Mouse (Mus musculus) MEL-GATA-1-ER (cell line): ENCODE data around the gene Minos1.

Experiments used
- DNase-seq: peaks from one replicate; pipeline ENCODE4 v3.0.0-alpha.2; 2012; ENCODE audit warnings: low read depth; ENCODE audit errors: extremely low read depth

The Minos1 gene

DNA sequence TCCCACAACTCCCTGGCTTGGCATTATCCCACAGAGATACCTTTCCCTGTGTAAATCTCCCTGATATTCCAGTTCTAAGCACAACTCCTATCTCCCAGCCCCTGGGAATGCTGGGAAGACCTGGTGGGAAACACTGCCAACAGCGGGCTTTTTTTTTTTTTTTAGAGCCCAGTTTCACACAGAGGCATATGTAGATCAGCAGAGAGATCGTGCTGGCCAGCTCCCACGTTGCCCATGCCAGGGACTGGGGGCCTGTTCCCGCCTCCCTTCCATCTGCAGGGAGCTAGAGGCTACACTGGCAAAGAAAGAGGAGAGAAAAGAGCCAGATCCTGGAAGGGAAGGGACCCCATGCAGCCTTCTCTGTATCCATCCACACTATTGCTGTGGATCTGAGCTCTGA is 62.6 kb downstream of the Minos1 start:
- no peak for DNase-seq

DNA sequence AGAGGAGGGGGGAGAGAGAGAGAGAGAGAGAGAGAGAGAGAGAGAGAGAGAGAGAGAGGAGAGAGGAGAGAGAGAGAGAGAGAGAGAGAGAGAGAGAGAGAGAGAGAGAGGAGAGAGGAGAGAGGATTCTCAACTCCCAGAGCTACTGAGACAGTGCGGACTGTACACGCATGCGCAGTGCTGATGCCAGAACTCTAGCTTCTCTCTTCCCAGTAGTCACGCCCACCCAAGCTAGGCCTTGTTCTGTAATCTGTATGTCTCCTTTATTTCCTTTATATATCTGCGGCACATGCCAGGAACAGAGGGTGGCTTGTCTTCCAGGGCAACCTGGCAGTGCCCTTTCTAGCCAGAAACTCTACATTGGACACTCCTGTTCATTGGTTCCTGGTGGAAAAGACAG is 66.1 kb downstream of the Minos1 start:
- no peak for DNase-seq

DNA sequence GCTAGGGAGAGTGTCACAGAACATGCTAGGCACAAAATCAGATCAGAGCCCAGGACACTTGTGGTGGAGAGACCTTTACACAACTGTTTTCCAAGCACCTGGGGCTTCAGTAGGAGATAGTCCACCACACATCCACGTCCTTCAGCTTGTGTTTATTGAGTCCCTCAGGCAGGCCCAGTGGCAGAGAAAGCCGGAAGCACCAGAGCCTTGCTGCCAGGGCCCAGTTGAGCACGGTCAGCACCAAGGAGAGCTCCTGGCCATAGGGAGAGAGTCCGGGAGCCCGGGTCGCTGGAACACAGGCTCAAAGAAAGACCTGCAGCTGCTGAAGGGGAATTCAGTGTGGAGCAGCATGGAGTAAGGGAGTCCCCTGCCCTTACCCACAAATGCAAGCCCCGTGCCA is 71.3 kb downstream of the Minos1 start:
- no peak for DNase-seq

DNA sequence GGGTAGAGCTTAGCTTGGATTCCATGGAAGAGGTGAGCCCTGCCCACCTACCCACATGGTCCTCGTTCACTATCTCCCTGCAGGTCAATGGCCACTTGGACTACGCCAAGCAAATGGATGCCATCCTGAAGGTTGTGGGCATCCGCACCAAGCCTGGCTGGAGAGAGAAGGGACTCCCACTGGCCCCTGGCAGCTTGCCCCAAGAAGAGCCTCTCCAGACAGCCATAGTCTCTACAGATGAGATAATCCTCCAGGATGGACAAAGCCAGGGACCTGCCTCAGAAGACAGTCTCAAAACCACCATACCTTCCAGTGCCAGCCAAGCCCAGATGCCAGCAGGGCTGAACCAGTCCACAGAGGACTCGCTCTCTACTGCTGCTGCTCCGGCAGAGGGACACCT is 72.9 kb downstream of the Minos1 start:
- DNase-seq: no peak

DNA sequence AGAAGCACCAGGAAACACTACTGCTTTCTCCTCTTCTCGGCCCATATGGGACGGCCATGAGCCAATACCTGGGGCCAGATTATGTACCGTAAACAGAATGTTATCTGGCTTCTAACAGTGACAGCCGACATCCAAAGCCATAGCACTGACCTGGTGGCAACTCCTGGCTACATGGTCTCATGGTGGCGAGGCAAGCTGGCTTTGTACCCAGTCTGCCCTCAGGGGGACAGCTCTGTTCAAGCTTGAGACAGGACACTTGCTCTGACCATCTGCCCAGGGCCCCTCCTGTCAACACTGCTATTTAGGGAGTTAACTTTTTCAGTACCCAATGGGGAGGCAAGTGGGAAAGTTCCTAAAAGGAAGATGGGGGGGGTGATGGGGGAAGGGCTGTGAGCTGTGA is 73.6 kb downstream of the Minos1 start:
- no peak for DNase-seq

DNA sequence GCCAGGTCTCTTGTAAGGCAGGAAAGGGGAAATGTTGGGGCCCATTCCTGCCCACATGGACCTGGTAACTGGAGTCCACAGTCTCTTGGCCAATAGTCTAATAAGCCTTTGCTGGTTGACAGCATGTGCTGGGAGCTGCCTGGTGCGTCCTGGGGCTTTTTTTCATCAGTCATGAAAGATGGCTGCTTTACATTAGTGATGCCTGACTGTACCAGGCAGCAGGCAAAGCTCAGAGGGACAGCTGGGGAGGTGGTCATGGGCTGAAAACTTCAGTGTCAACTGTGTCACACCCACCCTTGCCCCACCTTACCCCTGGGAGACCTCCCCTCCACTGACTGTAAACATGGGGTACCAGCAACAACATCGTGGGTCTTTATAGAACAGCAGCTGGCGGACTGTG is 75.2 kb downstream of the Minos1 start:
- no peak for DNase-seq

DNA sequence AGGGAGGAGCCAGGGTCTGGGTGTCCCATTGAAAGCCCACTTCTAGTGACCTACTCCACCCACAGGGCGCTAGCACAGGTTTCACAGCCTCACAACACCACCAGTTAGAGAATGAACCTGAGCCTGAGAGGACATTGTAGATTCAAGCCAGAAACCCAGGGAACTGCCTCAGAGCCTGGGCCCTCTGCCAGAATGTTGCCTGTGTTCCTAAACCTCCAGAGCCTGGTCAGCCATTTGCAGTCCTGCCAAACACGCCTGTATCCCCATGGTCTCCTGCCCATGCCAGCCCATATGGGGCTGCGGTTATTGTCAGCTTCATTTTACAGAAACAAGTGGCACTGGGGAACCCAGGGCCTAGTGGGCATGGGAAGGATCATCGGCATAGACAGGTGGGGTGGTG is 75.6 kb downstream of the Minos1 start:
- DNase-seq: no peak

DNA sequence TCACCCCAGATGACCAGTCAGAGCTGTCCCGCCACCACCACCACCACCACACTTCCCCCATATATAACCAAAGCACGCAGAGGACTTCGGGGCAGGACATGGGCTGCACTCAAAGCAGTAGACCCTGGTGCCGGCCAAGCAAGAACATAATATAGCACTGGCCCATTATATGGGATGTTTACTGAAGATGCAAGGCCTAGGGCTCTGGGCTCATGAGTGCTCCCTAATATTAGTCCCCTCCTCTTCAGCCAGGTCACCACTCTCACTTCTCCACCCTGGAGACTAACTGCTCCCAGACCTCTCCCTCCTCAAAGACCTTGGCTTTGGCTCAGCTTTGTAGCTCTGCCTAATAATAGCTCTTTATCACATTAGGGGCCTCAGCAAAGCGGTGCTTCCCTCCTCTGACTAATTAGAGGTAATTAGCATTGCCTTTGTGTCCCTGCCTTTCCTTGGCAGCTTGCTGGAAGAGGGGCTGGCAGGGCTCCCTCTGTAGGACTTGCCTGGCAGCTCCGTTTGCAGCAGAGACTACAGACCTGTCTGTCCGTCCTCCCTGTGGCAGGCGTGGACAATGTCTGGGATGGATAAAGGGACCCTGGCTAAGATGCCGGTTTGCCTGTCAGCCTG is 76.5 kb downstream of the Minos1 start:
- DNase-seq: no peak

DNA sequence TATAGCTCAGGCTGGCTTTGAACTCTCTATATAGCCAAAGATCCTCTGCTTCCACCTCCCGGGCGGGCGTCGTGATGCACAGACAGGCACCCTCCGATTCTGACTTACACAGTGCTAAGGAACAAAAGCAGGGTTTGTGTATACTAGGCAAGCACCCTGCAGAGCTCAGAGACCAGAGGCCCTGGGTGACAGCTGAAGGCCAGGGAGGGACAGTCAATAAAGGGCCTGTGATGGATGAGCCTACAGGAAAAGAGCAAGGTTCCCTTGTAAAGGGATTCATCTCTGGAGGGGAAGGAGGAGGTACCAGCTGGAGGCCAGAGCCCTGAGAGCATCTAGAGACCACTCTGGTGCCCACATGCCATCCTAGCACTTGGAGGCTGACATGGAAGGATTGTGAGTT is 77.5 kb downstream of the Minos1 start:
- DNase-seq: no peak

DNA sequence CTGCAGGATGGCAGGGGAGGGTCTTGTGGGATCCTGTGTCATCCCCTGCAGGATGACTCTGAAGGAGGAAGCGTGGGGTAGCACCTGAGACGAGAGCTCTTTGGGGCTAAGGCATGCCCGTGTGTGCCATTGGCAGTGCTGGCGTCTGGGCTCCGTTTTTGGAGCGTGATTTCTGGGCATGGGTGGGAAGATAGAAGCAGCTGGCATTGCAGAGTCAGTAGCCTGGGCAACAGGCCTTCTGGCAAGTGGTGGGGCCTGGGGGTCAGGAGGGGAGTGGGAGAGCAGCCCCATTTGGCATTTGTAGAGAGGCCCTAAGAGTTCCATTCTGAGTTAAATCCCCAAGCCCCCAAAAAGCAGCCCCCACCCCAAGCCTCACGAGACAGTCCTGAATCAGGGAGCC is 78.1 kb downstream of the Minos1 start:
- DNase-seq: no peak
